Comparison of ENCODE assay signal across 9 mouse cellular contexts in the genomic region with DNA sequence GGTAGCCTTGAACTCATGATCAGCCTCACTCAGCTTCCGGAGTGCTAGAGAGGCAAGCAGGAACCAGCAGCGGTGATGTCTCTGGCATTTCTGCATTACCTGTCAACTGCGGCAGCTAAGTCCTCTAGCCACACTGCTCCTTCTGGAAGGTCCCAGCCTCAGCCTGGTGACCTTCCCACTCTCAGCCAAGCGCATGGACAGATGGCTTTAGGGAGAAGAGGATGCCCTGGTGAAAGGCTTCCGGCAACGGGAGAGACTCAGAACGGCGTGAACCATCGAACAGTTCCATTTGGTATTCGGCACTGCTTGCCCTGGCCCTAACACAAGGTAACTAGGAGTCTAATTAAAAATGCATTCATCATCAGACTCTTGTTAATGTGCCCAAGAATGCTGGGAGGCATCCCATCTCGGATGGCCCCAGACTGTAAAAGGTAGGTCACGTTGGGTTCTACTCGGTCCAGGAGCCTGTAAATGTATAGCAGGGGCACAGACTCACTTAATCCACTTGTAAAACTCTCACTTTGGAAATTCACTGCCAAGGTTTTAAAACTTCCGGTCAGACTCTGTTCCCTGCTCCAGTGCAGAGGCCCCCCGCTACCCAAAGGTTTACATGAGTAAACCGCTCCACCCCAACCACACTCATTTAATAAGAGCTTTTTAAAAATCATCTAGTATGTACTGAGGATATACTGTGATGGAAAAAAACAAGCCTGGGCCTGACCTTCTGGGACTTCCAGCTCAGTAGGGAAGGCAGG. TPM values are rescaled to one million over a fixed set of nuclear protein-coding genes. Genes with fewer than 3 reads are reported as not detected.
A peak's percentile ranks its signal among the peaks of the same experiment; 100 is the strongest.
DNase-seq lines count a peak whose midpoint lies in the region; ATAC-seq and TF ChIP-seq lines count a peak whose summit lies in the region.
"Had no signal": no experiment of that assay in that cellular context is flagged by ENCODE, and none has a peak within 500 bp of the region (broad histone marks: within the 10 kb centered on the region; RNA-seq: fewer than 3 reads in every experiment).

No protein-coding gene starts in this region.

- no peak overlapping the region for H3K4me3 ChIP-seq in forebrain, postnatal 0 days (ENCODE audit: low read depth, low read length)
- H3K4me3 ChIP-seq in limb, embryonic 15.5 days, result no peak overlapping the region

- 0 out of 2 replicates have a peak overlapping the region, but pooled peaks have one; percentile 15 for H3K4me2 ChIP-seq in forebrain, postnatal 0 days (ENCODE audit: low read depth)
- peak overlapping the region; percentile 29 for H3K4me2 ChIP-seq in limb, embryonic 15.5 days

- ATAC-seq in forebrain, postnatal 0 days, result no peak
- no peak; the same call in none of the 2 replicates for ATAC-seq in limb, embryonic 15.5 days (ENCODE audit: insufficient number of reproducible peaks, low FRiP score, low TSS enrichment, low read depth)

- TF ChIP-seq CTCF in forebrain, postnatal 0 days (IDR thresholded peaks at IDR 0.05; ENCODE audit: low read depth), result no peak

- no peak overlapping the region for H3K9ac ChIP-seq in forebrain, postnatal 0 days
- no peak overlapping the region for H3K9ac ChIP-seq in limb, embryonic 15.5 days

- no peaks in the 10 kb centered on the region for H3K4me1 ChIP-seq in forebrain, postnatal 0 days (ENCODE audit: insufficient read depth)
- peaks cover 51% of the 10 kb centered on the region for H3K4me1 ChIP-seq in limb, embryonic 15.5 days

- peak; percentile 60 for DNase-seq in Muller cell, postnatal 12 days (ENCODE audit: inconsistent ontology term)
- DNase-seq in cerebellum, adult 9-10 months, result peak; percentile 80
- DNase-seq in forebrain, postnatal 0 days, result no peak
- no peak for DNase-seq in embryo, embryonic 9.5 days (ENCODE audit: extremely low spot score)
- DNase-seq in spleen, postnatal 36 days (ENCODE audit: low spot score in 2 of 2), result no peak
- DNase-seq in gastrocnemius, adult 18-20 months (ENCODE audit: low spot score), result no peak
- DNase-seq: gastrocnemius, postnatal 25 days; lung, postnatal 36 days had no signal

- H3K36me3 ChIP-seq in forebrain, postnatal 0 days (ENCODE audit: insufficient read depth), result no peaks in the 10 kb centered on the region
- no peaks in the 10 kb centered on the region for H3K36me3 ChIP-seq in limb, embryonic 15.5 days

- no peak overlapping the region for H3K27ac ChIP-seq in forebrain, postnatal 0 days (ENCODE audit: low read depth, low read length)
- H3K27ac ChIP-seq in limb, embryonic 15.5 days, result peak overlapping the region; percentile 84

- no peaks in the 10 kb centered on the region for H3K9me3 ChIP-seq in forebrain, postnatal 0 days (ENCODE audit: low read length)
- H3K9me3 ChIP-seq in limb, embryonic 15.5 days, result no peaks in the 10 kb centered on the region

- H3K27me3 ChIP-seq in forebrain, postnatal 0 days (ENCODE audit: insufficient read depth, low read length), result no peaks in the 10 kb centered on the region
- H3K27me3 ChIP-seq in limb, embryonic 15.5 days, result no peaks in the 10 kb centered on the region

- 54% methylated on average over 16 of the region's 16 CpGs for WGBS in forebrain, postnatal 0 days
- 29% methylated on average over 16 of the region's 16 CpGs for WGBS in limb, embryonic 15.5 days

RNA-seq across cellular contexts. Expression of gene Sipa1l3, which starts 37.7 kb away (rescaled TPM):
- 26.6 and 44.1 TPM in 2 replicates for total RNA-seq in forebrain, postnatal 0 days (2014; rRNA removed)
- polyA plus RNA-seq in forebrain, postnatal 0 days (2015; fragmentation: Nextera tagmentation; extraction: Ambion mirVana), result 5.7 and 12.1 TPM in 2 replicates
- polyA plus RNA-seq in limb, embryonic 15.5 days (2015; fragmentation: Nextera tagmentation; extraction: Ambion mirVana), result 19.1 and 20.5 TPM in 2 replicates
- total RNA-seq in gastrocnemius, adult 18-20 months (2021), result 1 to 10 TPM; 6.6 to 7.1 TPM

Comparison
In these comparisons a context has a peak if more than half of its experiments do, and no peak if none do; other contexts are left out.
1. DNase-seq: peak in Muller cell, postnatal 12 days (single experiment) and cerebellum, adult 9-10 months (single experiment); none in forebrain, postnatal 0 days (single experiment), embryo, embryonic 9.5 days (single experiment), spleen, postnatal 36 days (0 of 2) and gastrocnemius, adult 18-20 months (single experiment).